Mouse (Mus musculus): ENCODE results near the gene Rnf26.

Rnf26 gene

DNA sequence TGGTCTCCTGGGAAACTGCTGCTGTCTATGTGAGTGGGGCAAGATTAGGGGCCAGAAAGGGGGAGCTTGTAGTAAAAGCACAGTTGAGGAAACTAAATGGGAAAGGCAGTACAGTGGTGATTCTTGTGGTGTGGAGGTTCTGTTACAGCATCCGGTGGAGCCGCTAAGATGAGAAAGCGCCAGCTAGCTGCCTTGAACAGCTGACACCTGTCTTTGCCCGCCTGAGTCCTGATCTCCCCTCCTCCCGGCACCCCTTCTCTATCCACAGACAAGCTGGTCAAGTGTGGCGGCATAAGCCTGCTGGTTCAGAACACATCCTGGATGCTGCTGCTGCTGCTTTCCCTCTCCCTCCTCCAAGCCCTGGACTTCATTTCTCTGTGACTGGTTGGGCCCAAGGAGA, 66.2 kb downstream of the Rnf26 start:
- no peak for DNase-seq (ENCODE audit: low read depth, low spot score)

DNA sequence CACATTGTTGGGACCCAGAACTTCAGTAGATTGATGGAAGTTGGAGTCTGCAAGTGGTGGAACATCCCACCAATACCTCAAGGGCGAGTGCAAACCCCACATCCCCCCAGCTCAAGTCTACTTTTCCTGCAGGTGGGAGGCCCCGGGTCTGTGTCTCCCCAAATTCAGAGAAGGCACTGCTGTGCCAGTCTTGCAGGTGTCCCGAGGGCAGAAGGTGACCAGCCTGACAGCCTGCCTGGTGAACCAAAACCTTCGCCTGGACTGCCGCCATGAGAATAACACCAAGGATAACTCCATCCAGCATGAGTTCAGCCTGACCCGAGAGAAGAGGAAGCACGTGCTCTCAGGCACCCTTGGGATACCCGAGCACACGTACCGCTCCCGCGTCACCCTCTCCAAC, 66.9 kb downstream of the Rnf26 start:
- DNase-seq (ENCODE audit: low read depth, low spot score) = no peak

DNA sequence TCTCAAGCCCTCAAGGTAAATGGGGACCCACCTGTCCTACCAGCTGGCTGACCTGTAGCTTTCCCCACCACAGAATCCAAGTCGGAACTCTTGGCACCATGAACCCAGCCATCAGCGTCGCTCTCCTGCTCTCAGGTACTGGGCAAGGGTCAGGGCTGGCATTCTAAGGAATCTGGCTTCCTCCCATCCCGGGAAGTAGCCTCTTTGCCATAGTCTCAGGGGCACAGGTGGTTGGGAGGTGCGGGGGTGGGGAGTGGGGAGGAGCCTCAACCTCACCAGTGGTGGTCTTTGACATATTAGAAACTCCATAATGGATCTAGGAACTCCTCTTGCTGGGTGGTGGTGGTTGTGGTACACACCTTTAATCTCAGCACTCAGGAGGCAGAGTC, 67.4 kb downstream of the Rnf26 start:
- no peak for DNase-seq (ENCODE audit: low read depth, low spot score)
